Mouse (Mus musculus) embryonic facial prominence, embryonic 11.5 days (tissue): Measurements from ENCODE around the gene Cd5. TPM values are rescaled to one million over a fixed set of nuclear protein-coding genes. Genes with fewer than 3 reads are reported as not detected.

ENCODE experiments used
- ATAC-seq: fragments of 200-750 bp; cut with Nextera tagmentation; replicated peaks from 2 replicates; pipeline ENCODE4 v1.8.0; 2017; ENCODE audit warnings: low read depth; ENCODE audit not compliant: insufficient number of reproducible peaks, low FRiP score, low TSS enrichment
- DNase-seq: peaks from one replicate; pipeline ENCODE4 v3.0.0-alpha.2; 2015; ENCODE audit warnings: low spot score
- H3K27ac ChIP-seq: fragments of 300-500 bp; sonication (generic); replicated peaks from 2 replicates; pipeline ENCODE4 v1.5.1; 2014; ENCODE audit warnings: mild to moderate bottlenecking, low read depth, low read length, control low read depth
- H3K27me3 ChIP-seq: fragments of 300-500 bp; sonication (generic); 2 replicates; pipeline ENCODE4 v1.6.1; 2014; ENCODE audit warnings: mild to moderate bottlenecking, low read length, moderate library complexity, mixed read lengths; ENCODE audit not compliant: control insufficient read depth, insufficient read depth
- H3K36me3 ChIP-seq: fragments of 300-500 bp; sonication (generic); replicated peaks from 2 replicates; pipeline ENCODE4 v1.6.1; 2014; ENCODE audit warnings: low read depth, mild to moderate bottlenecking, low read length, moderate library complexity, mixed read lengths; ENCODE audit not compliant: control insufficient read depth, insufficient read depth
- H3K4me1 ChIP-seq: fragments of 300-500 bp; sonication (generic); 2 replicates; pipeline ENCODE4 v1.6.1; 2014; ENCODE audit warnings: low read length, mixed read lengths; ENCODE audit not compliant: control insufficient read depth, insufficient read depth
- H3K4me2 ChIP-seq: fragments of 300-500 bp; sonication (generic); 2 replicates; pipeline ENCODE4 v1.6.1; 2014; ENCODE audit warnings: low read depth, mild to moderate bottlenecking, control low read depth, low read length, moderate library complexity
- H3K4me3 ChIP-seq: fragments of 300-500 bp; sonication (generic); 2 replicates; pipeline ENCODE4 v1.5.1; 2014; ENCODE audit warnings: low read depth, low read length, control low read depth
- H3K9ac ChIP-seq: fragments of 300-500 bp; sonication (generic); replicated peaks from 2 replicates; pipeline ENCODE4 v1.6.1; 2014; ENCODE audit warnings: mild to moderate bottlenecking, control low read depth, low read length
- H3K9me3 ChIP-seq: fragments of 300-500 bp; sonication (generic); replicated peaks from 2 replicates; pipeline ENCODE4 v1.6.1; 2016; ENCODE audit warnings: mild to moderate bottlenecking, low read length, inconsistent platforms, mixed read lengths; ENCODE audit not compliant: control insufficient read depth
- WGBS: fragments of 180-500 bp; shearing (Covaris S2); extraction: QIAGEN DNeasy Blood & Tissue Kit; methylation state at CpG from one replicate; pipeline ENCODE4 v1.1.7; 2014; 5-methylcytosine and 5-hydroxymethylcytosine counted together
- polyA plus RNA-seq: library from polyadenylated mRNA; unstranded; fragments of >200 nt; fragmentation: Nextera tagmentation; extraction: Ambion mirVana; gene quantifications from 2 replicates; pipeline ENCODE4 v1.2.1, GENCODE M21; 2014

Cd5 gene
- polyA plus RNA-seq, 1 experiment from 2014 or later = 0.15 TPM

- Histone ChIP-seq H3K27me3 (no peaks in the 10 kb centered on the region), H3K27ac (no peak overlapping the region), H3K4me2 (no peak overlapping the region), H3K9ac (no peak overlapping the region), H3K4me1 (no peaks in the 10 kb centered on the region; the same call in 1 of the 2 replicates), H3K9me3 (no peaks in the 10 kb centered on the region), H3K36me3 (no peaks in the 10 kb centered on the region), H3K4me3 (no peak overlapping the region)
- WGBS = 74% methylated on average over 3 of the region's 3 CpGs
- DNase-seq = no peak
- no peak for ATAC-seq
Measured at GRCm38 (mm10) chr19:10742565-10742964, 3.8 kb upstream of the Cd5 start.

- H3K9ac ChIP-seq = no peak overlapping the region
- H3K27me3 ChIP-seq = no peaks in the 10 kb centered on the region
- no peak overlapping the region for H3K27ac ChIP-seq
- 86% methylated on average over 6 of the region's 6 CpGs for WGBS
- H3K4me1 ChIP-seq = no peaks in the 10 kb centered on the region; the same call in 1 of the 2 replicates
- no peak overlapping the region for H3K4me2 ChIP-seq
- ATAC-seq = no peak
- no peaks in the 10 kb centered on the region for H3K36me3 ChIP-seq
- H3K9me3 ChIP-seq = no peaks in the 10 kb centered on the region
- no peak for DNase-seq
- H3K4me3 ChIP-seq = no peak overlapping the region
Measured at GRCm38 (mm10) chr19:10742145-10742544, 3.3 kb upstream of the Cd5 start.

GRCm38 (mm10) chr19:10740641-10741440, 2.0 kb upstream of the Cd5 start:
- Histone ChIP-seq H3K27me3 (no peaks in the 10 kb centered on the region), H3K36me3 (no peaks in the 10 kb centered on the region), H3K27ac (no peak overlapping the region), H3K9ac (no peak overlapping the region), H3K9me3 (no peaks in the 10 kb centered on the region), H3K4me2 (no peak overlapping the region), H3K4me1 (no peaks in the 10 kb centered on the region; the same call in 1 of the 2 replicates), H3K4me3 (no peak overlapping the region)
- ATAC-seq (no peak), DNase-seq (no peak)
- 41% methylated on average over 11 of the region's 11 CpGs for WGBS

- H3K4me3 ChIP-seq = no peak overlapping the region
- no peaks in the 10 kb centered on the region; the same call in 1 of the 2 replicates for H3K4me1 ChIP-seq
- DNase-seq = no peak
- no peak for ATAC-seq
- H3K9ac ChIP-seq = no peak overlapping the region
- H3K9me3 ChIP-seq = no peaks in the 10 kb centered on the region
- no peaks in the 10 kb centered on the region for H3K36me3 ChIP-seq
- H3K27ac ChIP-seq = no peak overlapping the region
- no peaks in the 10 kb centered on the region for H3K27me3 ChIP-seq
- H3K4me2 ChIP-seq = no peak overlapping the region
- 98% methylated on average over 4 of the region's 4 CpGs for WGBS
Measured at GRCm38 (mm10) chr19:10739916-10740315, 1.1 kb upstream of the Cd5 start.

GRCm38 (mm10) chr19:10738038-10738437, 764 bp downstream of the Cd5 start:
- no peaks in the 10 kb centered on the region for H3K27me3 ChIP-seq
- H3K4me3 ChIP-seq = no peak overlapping the region
- H3K9me3 ChIP-seq = no peaks in the 10 kb centered on the region
- H3K27ac ChIP-seq = no peak overlapping the region
- no peak for ATAC-seq
- H3K9ac ChIP-seq = no peak overlapping the region
- no peaks in the 10 kb centered on the region for H3K36me3 ChIP-seq
- WGBS = 87% methylated on average over 6 of the region's 6 CpGs
- H3K4me1 ChIP-seq = no peaks in the 10 kb centered on the region; the same call in 1 of the 2 replicates
- no peak for DNase-seq
- H3K4me2 ChIP-seq = no peak overlapping the region

- H3K4me3 ChIP-seq = no peak overlapping the region
- no peak overlapping the region for H3K9ac ChIP-seq
- ATAC-seq = no peak
- H3K27me3 ChIP-seq = no peaks in the 10 kb centered on the region
- WGBS = 95% methylated on average over 7 of the region's 7 CpGs
- no peaks in the 10 kb centered on the region for H3K9me3 ChIP-seq
- DNase-seq = no peak
- H3K36me3 ChIP-seq = no peaks in the 10 kb centered on the region
- H3K27ac ChIP-seq = no peak overlapping the region
- H3K4me2 ChIP-seq = no peak overlapping the region
- H3K4me1 ChIP-seq = no peaks in the 10 kb centered on the region; the same call in 1 of the 2 replicates
Measured at GRCm38 (mm10) chr19:10735861-10736260, 2.9 kb downstream of the Cd5 start.

- Histone ChIP-seq H3K4me1 (no peaks in the 10 kb centered on the region), H3K36me3 (no peaks in the 10 kb centered on the region), H3K4me2 (no peak overlapping the region), H3K27me3 (no peaks in the 10 kb centered on the region), H3K9ac (no peak overlapping the region), H3K27ac (no peak overlapping the region), H3K4me3 (no peak overlapping the region), H3K9me3 (no peaks in the 10 kb centered on the region)
- WGBS = 87% methylated on average over 3 of the region's 3 CpGs
- DNase-seq = no peak
- ATAC-seq = no peak
Measured at GRCm38 (mm10) chr19:10735061-10735460, 3.7 kb downstream of the Cd5 start.

GRCm38 (mm10) chr19:10734554-10734953, 4.2 kb downstream of the Cd5 start:
- Histone ChIP-seq H3K27me3 (no peaks in the 10 kb centered on the region), H3K27ac (no peak overlapping the region), H3K4me1 (no peaks in the 10 kb centered on the region), H3K9me3 (no peaks in the 10 kb centered on the region), H3K4me2 (no peak overlapping the region), H3K4me3 (no peak overlapping the region), H3K9ac (no peak overlapping the region), H3K36me3 (no peaks in the 10 kb centered on the region)
- ATAC-seq (no peak), DNase-seq (no peak)
- WGBS = 84% methylated on average over 7 of the region's 7 CpGs
